Mouse (Mus musculus): Measurements from ENCODE around the gene Thbs4. TPM values are rescaled to one million over a fixed set of nuclear protein-coding genes. Genes with fewer than 3 reads are reported as not detected.
A peak's percentile ranks its signal among the peaks of the same experiment; 100 is the strongest.
"Not testable (repeated sequence)": the region's sequence is repeated elsewhere in the genome, so short reads cannot be mapped to it uniquely, and the experiment has no call there.

Thbs4 gene
- 1 to 10 TPM; 4.5 to 7.9 (median 6.6) TPM for total RNA-seq (2022)

- no peak for DNase-seq (ENCODE audit: low spot score)
Observed at GRCm38 (mm10) chr13:92794462-92795214, at the start of gene Thbs4. Gene Thbs4 (minus strand): TSS chr13:92794818.

- DNase-seq (ENCODE audit: low spot score): no peak
Observed at GRCm38 (mm10) chr13:92833162-92833561, 38.5 kb upstream of the Thbs4 start.

- no peak for DNase-seq (ENCODE audit: low spot score)
Observed at GRCm38 (mm10) chr13:92828820-92829219, 34.2 kb upstream of the Thbs4 start.

GRCm38 (mm10) chr13:92817357-92817756 lies 22.7 kb upstream of the Thbs4 start:
- DNase-seq (ENCODE audit: low spot score): peak; percentile 23

- DNase-seq (ENCODE audit: low spot score): no peak
Observed at GRCm38 (mm10) chr13:92816329-92816728, 21.7 kb upstream of the Thbs4 start.

- DNase-seq (ENCODE audit: low spot score): not testable (repeated sequence)
Observed at GRCm38 (mm10) chr13:92810592-92810991, 16.0 kb upstream of the Thbs4 start.

- DNase-seq (ENCODE audit: low spot score): no peak
Observed at GRCm38 (mm10) chr13:92807849-92808248, 13.2 kb upstream of the Thbs4 start.

GRCm38 (mm10) chr13:92806785-92807184 lies 12.2 kb upstream of the Thbs4 start:
- DNase-seq (ENCODE audit: low spot score): no peak

- no peak for DNase-seq (ENCODE audit: low spot score)
Observed at GRCm38 (mm10) chr13:92799306-92799925, 4.8 kb upstream of the Thbs4 start.

- no peak for DNase-seq (ENCODE audit: low spot score)
Observed at GRCm38 (mm10) chr13:92798830-92799229, 4.2 kb upstream of the Thbs4 start.

GRCm38 (mm10) chr13:92793636-92794035 lies 982 bp downstream of the Thbs4 start:
- DNase-seq (ENCODE audit: low spot score): no peak

- no peak for DNase-seq (ENCODE audit: low spot score)
Observed at GRCm38 (mm10) chr13:92791474-92791873, 3.1 kb downstream of the Thbs4 start.

GRCm38 (mm10) chr13:92784311-92784710 lies 10.3 kb downstream of the Thbs4 start:
- no peak for DNase-seq (ENCODE audit: low spot score)

- no peak for DNase-seq (ENCODE audit: low spot score)
Observed at GRCm38 (mm10) chr13:92783551-92783950, 11.1 kb downstream of the Thbs4 start.

- DNase-seq (ENCODE audit: low spot score): no peak
Observed at GRCm38 (mm10) chr13:92780927-92781326, 13.7 kb downstream of the Thbs4 start.

- DNase-seq (ENCODE audit: low spot score): no peak
Observed at GRCm38 (mm10) chr13:92780076-92780475, 14.5 kb downstream of the Thbs4 start.

- DNase-seq (ENCODE audit: low spot score): no peak
Observed at GRCm38 (mm10) chr13:92778642-92779041, 16.0 kb downstream of the Thbs4 start.

- no peak for DNase-seq (ENCODE audit: low spot score)
Observed at GRCm38 (mm10) chr13:92775916-92776315, 18.7 kb downstream of the Thbs4 start.

- DNase-seq (ENCODE audit: low spot score): no peak
Observed at GRCm38 (mm10) chr13:92774887-92775286, 19.7 kb downstream of the Thbs4 start.

- DNase-seq (ENCODE audit: low spot score): no peak
Observed at GRCm38 (mm10) chr13:92772500-92772899, 22.1 kb downstream of the Thbs4 start.

GRCm38 (mm10) chr13:92771566-92771965 lies 23.1 kb downstream of the Thbs4 start:
- no peak for DNase-seq (ENCODE audit: low spot score)

- DNase-seq (ENCODE audit: low spot score): no peak
Observed at GRCm38 (mm10) chr13:92765454-92766242, 29.0 kb downstream of the Thbs4 start.

All from heart, adult 8-10 months (tissue).